Mouse (Mus musculus) neural tube, embryonic 14.5 days (tissue): ENCODE measurements around the gene Msl1. TPM values are rescaled to one million over a fixed set of nuclear protein-coding genes. Genes with fewer than 3 reads are reported as not detected.

Experiments
- ATAC-seq: fragments of 200-750 bp; cut with Nextera tagmentation; 2 replicates; pipeline ENCODE4 v1.8.0; 2017; ENCODE audit warnings: low read depth, mild to moderate bottlenecking, moderate TSS enrichment, moderate library complexity
- H3K27ac ChIP-seq: fragments of 300-500 bp; sonication (generic); 2 replicates; pipeline ENCODE4 v1.5.1; 2014; ENCODE audit warnings: low read depth, mild to moderate bottlenecking, control low read depth, low read length, moderate library complexity, mixed read lengths
- H3K27me3 ChIP-seq: fragments of 300-500 bp; sonication (generic); 2 replicates; pipeline ENCODE4 v1.6.1; 2014; ENCODE audit warnings: low read length; ENCODE audit not compliant: control insufficient read depth, insufficient read depth
- H3K36me3 ChIP-seq: fragments of 300-500 bp; sonication (generic); 2 replicates; pipeline ENCODE4 v1.6.1; 2014; ENCODE audit warnings: low read length, mixed read lengths; ENCODE audit not compliant: control insufficient read depth, insufficient read depth
- H3K4me1 ChIP-seq: fragments of 300-500 bp; sonication (generic); 2 replicates; pipeline ENCODE4 v1.6.1; 2014; ENCODE audit warnings: low read length; ENCODE audit not compliant: control insufficient read depth, insufficient read depth
- H3K4me2 ChIP-seq: fragments of 300-500 bp; sonication (generic); 2 replicates; pipeline ENCODE4 v1.6.1; 2014; ENCODE audit warnings: mild to moderate bottlenecking, low read depth, low read length, control low read depth
- H3K4me3 ChIP-seq: fragments of 300-500 bp; sonication (generic); 2 replicates; pipeline ENCODE4 v1.5.1; 2014; ENCODE audit warnings: low read depth, low read length, control low read depth, mixed read lengths
- H3K9ac ChIP-seq: fragments of 300-500 bp; sonication (generic); replicated peaks from 2 replicates; pipeline ENCODE4 v1.6.1; 2014; ENCODE audit warnings: low read depth, mild to moderate bottlenecking, control low read depth, low read length, mixed read lengths
- H3K9me3 ChIP-seq: fragments of 300-500 bp; sonication (generic); 2 replicates; pipeline ENCODE4 v1.6.1; 2016; ENCODE audit warnings: low read length; ENCODE audit not compliant: control insufficient read depth
- WGBS: fragments of 180-500 bp; shearing (Covaris S2); extraction: QIAGEN DNeasy Blood & Tissue Kit; methylation state at CpG from one replicate; pipeline ENCODE4 v1.1.7; 2014; 5-methylcytosine and 5-hydroxymethylcytosine counted together
- polyA plus RNA-seq: library from polyadenylated mRNA; unstranded; fragments of >200 nt; fragmentation: Nextera tagmentation; extraction: Ambion mirVana; gene quantifications from 2 replicates; pipeline ENCODE4 v1.2.1, GENCODE M21; 2014

Msl1 gene
- polyA plus RNA-seq = 24.2 and 26.9 TPM in 2 replicates

DNA sequence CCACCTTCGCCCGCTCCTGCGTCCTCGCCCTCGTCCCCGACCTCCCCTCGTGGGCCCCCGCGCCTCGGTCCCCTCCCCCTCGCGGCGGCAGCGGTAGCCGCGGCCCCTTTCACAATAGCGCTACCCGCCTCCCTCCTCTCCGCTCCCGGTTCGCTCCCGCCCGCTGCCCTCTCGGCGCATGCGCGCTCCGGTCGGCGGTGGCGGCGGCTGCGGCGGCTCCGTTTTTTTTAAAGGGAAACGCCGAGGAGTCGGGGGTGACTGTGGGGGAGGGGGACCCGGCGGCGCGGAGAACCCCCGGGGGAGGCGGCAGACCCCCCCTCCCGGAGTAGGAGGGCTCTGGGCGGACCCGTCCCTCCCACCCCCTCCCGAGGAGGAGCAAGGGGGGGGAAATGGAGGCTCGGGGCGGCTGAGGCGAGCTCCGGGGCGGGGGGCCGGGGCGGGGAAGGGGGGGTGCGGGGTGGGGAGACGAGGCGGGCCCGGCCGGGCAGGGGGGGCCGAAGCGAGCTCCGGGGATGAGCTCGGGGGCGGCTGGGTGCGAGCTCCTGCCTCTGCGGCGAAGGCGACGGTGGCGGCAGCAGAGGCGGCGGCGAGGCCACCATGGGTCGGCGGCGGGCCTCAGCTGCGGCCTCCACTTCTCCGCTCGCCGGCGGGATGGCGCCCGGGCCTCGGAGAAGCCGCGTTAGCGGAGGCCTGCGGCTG, at the start of gene Msl1:
Gene Msl1, plus strand, starts transcription at position 502 of the 699 bp plus-strand sequence.
- Histone ChIP-seq H3K9ac (peak within 1 kb of the TSS; percentile 100), H3K27ac (peak within 1 kb of the TSS; percentile 99), H3K4me3 (peak within 1 kb of the TSS; percentile 100), H3K9me3 (no peaks in the 10 kb centered on the region), H3K27me3 (no peaks in the 10 kb centered on the region), H3K4me1 (peaks cover 19% of the 10 kb centered on the region), H3K4me2 (peak within 1 kb of the TSS; percentile 94), H3K36me3 (peaks cover 11% of the 10 kb centered on the region)
- peak; percentile 63 for ATAC-seq
- WGBS = 2% methylated on average over 29 of the region's 89 CpGs

DNA sequence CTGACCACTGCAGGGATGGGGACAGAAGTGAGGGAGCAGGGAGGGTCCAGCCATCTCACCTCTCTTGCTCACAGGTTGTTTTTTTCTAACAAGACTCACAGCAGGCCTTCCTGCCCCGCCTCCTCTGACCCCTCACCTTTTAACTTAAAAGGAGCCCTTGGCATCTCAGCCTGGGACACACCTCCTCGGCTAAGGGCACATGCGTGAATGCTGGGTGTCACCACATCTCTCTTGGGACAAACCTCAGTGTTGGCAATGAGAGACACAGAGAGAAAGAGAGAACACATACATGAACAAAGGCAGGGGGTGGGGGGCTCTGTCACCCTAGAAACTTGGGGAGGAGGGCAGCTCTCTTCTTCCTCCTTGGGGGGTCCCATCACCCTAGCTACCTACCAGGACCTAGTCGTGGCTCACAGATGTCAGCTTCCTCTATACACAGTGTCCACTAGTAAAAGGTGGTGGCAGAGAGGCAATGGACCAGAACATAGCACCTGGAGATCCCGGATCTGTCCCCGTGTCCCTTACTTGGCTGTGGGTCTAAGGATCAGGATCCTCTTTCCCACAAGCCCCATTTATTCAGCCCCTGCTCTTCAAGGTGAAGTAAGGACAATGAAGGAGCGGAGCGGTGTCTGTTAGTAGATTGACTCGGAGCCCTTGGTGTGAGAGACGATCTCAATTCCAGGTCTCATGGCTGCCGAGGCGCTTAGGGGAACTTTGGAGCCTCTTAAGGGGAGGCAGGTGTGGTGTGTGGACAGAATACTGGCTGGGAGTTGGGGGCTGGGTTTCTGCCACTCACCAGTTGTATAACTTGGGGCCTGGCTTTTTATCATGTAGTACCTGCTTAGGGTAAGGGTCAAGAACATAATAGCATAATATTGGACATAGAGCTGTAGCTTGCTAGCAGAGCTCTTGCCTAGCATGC, 49.1 kb upstream of the Msl1 start:
- WGBS = 40% methylated on average over 12 of the region's 12 CpGs
- Histone ChIP-seq H3K36me3 (no peaks in the 10 kb centered on the region), H3K27ac (peak overlapping the region; percentile 50; the same call in 1 of the 2 replicates), H3K9me3 (no peaks in the 10 kb centered on the region), H3K4me3 (peak overlapping the region; percentile 11; the same call in 1 of the 2 replicates), H3K27me3 (no peaks in the 10 kb centered on the region), H3K4me1 (peaks cover 73% of the 10 kb centered on the region), H3K9ac (peak overlapping the region; percentile 32; the same call in 1 of the 2 replicates), H3K4me2 (peak overlapping the region; percentile 70)
- no peak for ATAC-seq

DNA sequence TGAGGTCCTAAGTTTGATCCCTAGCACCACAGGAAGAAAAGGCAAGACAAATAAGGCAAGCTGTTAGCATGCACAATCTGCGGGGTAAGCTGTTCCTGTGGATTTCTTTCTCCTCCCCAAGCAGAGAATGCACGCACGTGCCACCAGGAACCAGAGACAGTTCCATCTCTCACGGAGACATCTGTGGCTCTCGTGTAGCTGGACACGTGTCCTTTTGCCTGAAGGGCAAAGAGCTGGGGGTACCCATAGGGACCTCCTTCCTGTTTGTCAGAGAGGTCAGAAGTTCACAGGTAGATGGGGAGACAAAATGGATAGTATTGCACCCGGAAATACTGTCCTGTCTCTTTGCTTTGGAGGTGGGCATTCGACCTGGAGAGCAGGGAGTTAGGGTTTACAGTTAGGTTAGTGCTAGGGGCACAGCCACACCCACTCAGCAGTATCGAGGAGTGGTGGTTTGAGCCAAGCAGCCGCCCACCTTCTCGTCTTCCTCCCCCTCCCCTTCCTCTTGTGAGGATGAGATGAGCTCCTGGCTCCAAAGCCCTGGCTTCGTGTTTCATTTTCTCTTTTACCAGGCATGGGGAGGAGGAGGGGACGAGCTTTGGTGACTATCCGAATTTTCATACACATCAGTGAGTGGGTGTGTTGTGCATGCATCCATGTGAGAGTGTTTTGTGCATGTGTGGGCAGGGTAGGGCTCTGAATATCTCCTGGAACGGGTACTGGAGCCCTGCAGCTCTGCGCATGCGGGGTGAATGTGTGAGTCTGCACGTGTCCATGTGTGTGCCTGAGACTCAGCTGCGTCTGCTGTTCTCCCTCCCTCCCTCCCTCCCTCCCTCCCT, 48.2 kb upstream of the Msl1 start:
- H3K9me3 ChIP-seq = no peaks in the 10 kb centered on the region
- WGBS = 4% methylated on average over 19 of the region's 19 CpGs

DNA sequence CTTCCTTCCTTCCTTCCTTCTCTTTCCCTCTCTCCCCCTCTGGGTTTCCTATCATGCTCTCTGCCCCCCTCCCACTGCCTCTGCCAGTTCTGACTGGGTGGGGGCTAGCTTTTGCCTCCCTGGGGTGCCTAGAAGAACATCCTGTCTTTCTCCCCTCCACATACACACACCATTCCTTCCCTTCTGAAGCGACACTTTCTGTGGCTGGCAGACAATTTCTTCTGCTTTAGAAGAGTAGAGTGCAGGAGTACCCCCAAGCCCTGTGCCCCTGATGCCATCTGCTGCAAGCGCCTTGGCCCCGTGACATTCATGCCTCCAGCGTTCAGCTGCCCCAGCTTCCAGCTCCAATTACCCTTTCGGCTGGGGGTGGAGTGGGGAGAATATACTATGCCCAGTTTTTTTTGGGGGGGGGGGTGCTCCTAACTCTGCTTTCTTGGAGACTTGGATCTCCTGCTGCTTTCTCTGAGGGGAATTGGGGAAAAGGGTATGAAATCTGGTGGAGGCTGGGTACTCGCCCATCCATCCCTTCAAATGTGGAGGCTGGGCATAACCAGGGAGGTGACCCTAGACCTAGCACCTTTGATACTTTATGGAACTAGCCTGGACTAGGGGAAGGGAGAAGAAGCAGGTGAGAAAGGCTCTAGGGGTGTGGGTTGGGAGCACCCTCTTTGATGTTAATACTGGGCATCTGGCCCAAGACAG, 47.4 kb upstream of the Msl1 start:
- Histone ChIP-seq H3K36me3 (no peaks in the 10 kb centered on the region), H3K4me3 (peak overlapping the region; percentile 0; the same call in 1 of the 2 replicates), H3K27ac (peak overlapping the region; percentile 93), H3K27me3 (no peaks in the 10 kb centered on the region), H3K9ac (peak overlapping the region; percentile 63), H3K9me3 (no peaks in the 10 kb centered on the region), H3K4me2 (peak overlapping the region; percentile 70), H3K4me1 (peaks cover 89% of the 10 kb centered on the region)
- ATAC-seq = no peak
- 10% methylated on average over 6 of the region's 6 CpGs for WGBS

More for the DNA sequence above, 48.2 kb upstream of the Msl1 start:
- Histone ChIP-seq H3K36me3 (no peaks in the 10 kb centered on the region), H3K9ac (0 out of 2 replicates have a peak overlapping the region, but pooled peaks have one; percentile 25), H3K27me3 (no peaks in the 10 kb centered on the region), H3K27ac (peak overlapping the region; percentile 50), H3K4me2 (peak overlapping the region; percentile 70), H3K4me3 (peak overlapping the region; percentile 11; the same call in 1 of the 2 replicates), H3K4me1 (peaks cover 82% of the 10 kb centered on the region)
- ATAC-seq = peak; percentile 47; the same call in 1 of the 2 replicates

DNA sequence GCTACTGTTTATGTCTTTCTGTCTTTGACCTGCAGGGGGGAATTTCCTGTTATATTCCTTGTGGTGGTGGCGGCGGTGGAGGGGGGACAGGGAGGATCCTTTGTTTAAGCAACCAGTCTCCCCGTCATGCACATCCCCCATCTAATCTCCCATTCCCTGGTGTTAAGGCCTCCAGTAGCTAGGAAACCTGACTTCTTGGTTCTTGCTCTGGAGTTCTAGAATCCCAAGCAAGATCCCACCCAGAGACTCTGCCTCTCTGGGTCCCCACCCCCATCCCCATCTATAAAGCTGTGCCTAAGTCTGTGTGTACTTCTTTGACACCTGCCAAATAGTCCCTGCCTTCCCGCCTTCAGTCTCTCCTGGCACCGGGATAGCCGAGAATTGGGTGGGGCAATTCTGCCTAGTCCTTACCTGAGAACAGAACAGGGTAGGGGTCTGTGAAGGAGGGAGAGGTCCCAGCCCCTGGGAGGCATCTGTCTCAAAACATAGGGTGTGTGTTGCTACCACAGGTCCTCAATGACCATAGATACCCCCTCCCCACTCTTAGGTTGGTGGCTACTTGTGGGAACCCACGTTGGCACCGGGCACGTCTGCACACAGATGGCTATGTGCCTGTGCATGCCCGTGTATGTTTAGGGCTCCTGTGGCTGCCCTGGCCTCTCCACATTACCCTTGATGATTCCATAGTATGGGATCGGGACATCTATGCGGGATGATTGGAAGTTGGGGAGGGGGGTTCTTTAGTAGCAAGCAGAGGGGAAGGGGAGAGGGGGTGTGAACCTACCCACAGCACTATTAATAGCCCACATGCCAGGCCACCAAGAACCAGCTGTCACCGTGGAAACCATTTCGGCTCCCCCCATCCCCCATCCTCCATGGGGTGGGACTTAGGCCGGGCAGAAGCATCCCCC, 46.6 kb upstream of the Msl1 start:
- ATAC-seq = 0 out of 2 replicates have a peak, but pooled peaks have one; percentile 19
- peak overlapping the region; percentile 70 for H3K4me2 ChIP-seq
- peaks cover 87% of the 10 kb centered on the region for H3K4me1 ChIP-seq
- no peaks in the 10 kb centered on the region for H3K27me3 ChIP-seq
- H3K4me3 ChIP-seq = peak overlapping the region; percentile 0; the same call in 1 of the 2 replicates
- H3K36me3 ChIP-seq = peaks cover 7% of the 10 kb centered on the region; the same call in 1 of the 2 replicates
- 13% methylated on average over 15 of the region's 15 CpGs for WGBS
- H3K27ac ChIP-seq = peak overlapping the region; percentile 93
- H3K9ac ChIP-seq = peak overlapping the region; percentile 63
- no peaks in the 10 kb centered on the region for H3K9me3 ChIP-seq

DNA sequence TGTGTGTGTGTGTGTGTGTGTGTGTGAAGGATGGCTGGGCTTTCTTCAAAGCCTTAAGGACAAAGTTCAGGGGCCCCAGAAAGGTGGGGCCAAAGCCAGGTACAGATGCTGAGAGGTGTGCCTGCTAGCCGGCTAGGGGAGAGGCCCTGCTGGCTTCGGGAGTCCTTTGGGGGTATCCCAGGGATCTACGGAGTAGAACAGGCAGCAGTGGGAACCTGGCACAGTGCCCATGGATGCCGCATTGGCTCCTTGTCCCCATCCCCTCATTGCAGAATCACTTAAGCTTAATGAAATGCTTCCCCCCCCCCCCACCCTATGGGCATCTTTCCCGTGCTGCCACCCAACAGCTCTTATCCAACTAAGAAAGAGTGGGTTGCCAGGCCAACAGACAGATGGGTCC, 45.6 kb upstream of the Msl1 start:
- 31% methylated on average over 5 of the region's 5 CpGs for WGBS
- peak overlapping the region; percentile 70 for H3K4me2 ChIP-seq
- H3K4me1 ChIP-seq = peaks cover 81% of the 10 kb centered on the region
- no peaks in the 10 kb centered on the region for H3K9me3 ChIP-seq
- peaks cover 11% of the 10 kb centered on the region; the same call in 1 of the 2 replicates for H3K36me3 ChIP-seq
- peak overlapping the region; percentile 93 for H3K27ac ChIP-seq
- no peaks in the 10 kb centered on the region for H3K27me3 ChIP-seq
- peak; percentile 28 for ATAC-seq
- H3K9ac ChIP-seq = peak overlapping the region; percentile 63
- no peak overlapping the region for H3K4me3 ChIP-seq

DNA sequence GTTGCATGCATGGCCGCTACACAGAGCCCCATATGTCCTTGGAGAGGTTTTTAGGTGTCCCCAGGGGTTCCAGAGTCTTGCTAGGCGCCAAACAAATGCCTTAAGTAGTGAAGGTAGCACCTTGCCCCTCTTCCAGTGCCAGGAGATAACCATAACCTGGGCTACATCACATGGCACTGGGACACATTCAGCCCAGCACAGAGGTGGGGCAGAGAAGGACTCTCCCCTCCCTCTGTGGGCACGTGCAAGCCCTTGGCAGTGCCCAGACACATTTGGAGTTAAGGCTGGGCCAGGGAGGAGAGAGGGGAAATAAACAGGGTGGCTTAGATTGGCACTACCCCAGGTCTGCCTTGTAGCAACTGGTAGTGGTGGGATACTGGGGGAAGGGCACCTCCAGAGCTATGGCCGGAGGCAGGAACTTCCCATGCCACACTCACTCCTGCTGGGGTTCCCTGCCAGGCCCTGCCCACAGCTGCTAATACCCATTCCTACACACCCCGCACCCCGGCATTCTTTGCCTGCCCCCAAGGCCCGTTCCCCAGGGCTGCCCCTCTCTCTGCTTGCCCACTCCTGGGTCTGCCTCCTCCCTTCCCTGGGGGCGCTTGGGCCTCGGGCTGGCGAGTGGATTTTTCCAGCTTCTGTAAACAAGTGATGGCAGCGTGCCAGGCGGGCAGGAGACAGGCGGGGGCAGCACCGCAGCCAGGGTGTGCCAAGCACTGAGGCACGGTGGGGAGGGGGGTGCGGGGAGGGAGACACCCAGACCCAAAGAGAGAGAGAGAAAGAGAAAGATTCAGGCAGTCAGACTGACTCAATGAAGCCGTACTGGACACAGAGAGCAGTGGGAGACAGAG, 44.7 kb upstream of the Msl1 start:
- H3K4me1 ChIP-seq = peaks cover 74% of the 10 kb centered on the region
- peak overlapping the region; percentile 70 for H3K4me2 ChIP-seq
- peak; percentile 63 for ATAC-seq
- no peaks in the 10 kb centered on the region for H3K27me3 ChIP-seq
- no peaks in the 10 kb centered on the region for H3K9me3 ChIP-seq
- H3K36me3 ChIP-seq = peaks cover 11% of the 10 kb centered on the region; the same call in 1 of the 2 replicates
- H3K27ac ChIP-seq = peak overlapping the region; percentile 93
- WGBS = 16% methylated on average over 17 of the region's 17 CpGs
- peak overlapping the region; percentile 63; the same call in 1 of the 2 replicates for H3K9ac ChIP-seq
- no peak overlapping the region for H3K4me3 ChIP-seq
